Mouse (Mus musculus): ENCODE data around the gene Trim71.

Gene Trim71

GRCm38 (mm10) chr9:114556276-114556855, 7.8 kb downstream of the Trim71 start:
- DNase-seq, result no peak

- no peak for DNase-seq
Observed at GRCm38 (mm10) chr9:114554355-114554979, 9.7 kb downstream of the Trim71 start.

- DNase-seq, result no peak
Observed at GRCm38 (mm10) chr9:114553828-114554227, 10.3 kb downstream of the Trim71 start.

GRCm38 (mm10) chr9:114550033-114550432, 14.1 kb downstream of the Trim71 start:
- DNase-seq, result no peak

- no peak for DNase-seq
Observed at GRCm38 (mm10) chr9:114549117-114549516, 15.1 kb downstream of the Trim71 start.

DNA sequence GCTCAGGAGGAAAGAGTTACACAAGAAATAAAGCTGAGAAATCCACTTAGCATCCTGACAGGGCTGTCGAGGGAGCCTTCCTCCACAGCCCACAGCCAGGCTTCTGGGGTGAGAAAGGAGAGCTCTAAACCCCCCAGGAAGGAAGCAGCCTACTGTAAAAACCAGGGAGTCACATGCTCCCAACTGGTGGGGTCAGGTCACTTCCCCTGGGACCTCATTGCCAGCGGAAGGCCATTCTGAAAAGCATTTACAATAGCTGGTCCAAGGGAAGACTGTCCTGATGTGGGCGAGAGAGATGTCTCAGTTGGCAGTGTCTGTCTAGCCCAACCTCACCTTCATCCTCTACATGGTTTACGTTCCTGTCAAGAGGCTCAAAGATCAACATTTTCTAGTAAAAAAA, 15.7 kb downstream of the Trim71 start:
- DNase-seq, result no peak

- DNase-seq, result no peak
Observed at GRCm38 (mm10) chr9:114547643-114548077, 16.5 kb downstream of the Trim71 start.

DNA sequence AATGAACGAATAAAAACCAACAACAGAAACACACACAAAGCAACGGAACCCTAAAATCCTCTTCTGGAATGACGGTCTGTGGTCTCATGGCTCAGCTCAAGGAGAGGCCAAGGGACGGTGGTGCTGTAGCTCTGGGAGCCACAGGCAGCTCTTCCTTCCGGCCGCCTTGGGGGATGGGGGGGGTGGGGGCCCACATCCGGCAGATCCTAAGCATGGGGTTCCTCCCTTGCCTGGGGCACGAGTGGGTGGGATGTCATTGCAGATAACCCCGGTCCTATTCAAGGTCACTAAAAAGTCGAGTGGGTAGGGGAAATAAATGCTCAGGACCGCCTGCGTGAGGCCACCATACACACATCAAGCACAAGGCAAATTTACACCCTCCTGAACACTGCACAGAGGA, 17.4 kb downstream of the Trim71 start:
- DNase-seq, result no peak

DNA sequence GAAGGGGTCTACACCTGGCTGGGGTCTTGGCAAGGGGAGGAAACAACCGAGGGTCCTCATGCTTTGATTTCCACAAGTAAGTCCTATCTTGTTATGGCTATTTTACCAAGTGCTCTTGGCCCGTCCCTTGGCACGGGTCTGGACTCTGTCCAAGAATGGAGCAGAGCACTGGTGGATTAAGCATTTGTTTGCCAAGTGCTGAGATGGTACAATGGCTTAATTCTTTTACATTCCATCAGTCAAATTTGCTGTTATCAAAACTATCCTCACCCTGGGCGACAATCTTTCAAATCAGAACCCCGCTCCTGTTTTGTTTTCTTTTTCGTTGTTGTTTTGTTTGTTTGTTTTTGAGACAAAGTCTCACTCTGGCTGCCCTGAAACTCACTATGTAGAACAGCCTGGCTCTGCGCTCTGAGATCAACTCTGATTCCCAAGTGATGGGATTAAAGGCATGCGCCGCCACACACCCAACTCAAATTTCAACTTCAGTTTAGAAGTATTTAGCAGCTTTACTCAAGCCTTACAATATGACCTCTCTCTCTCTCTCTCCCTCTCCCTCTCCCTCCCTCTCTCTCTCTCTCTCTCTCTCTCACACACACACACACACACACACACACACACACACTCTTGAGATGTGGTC, 19.3 kb downstream of the Trim71 start:
- no peak for DNase-seq

GRCm38 (mm10) chr9:114543882-114544753, 20.1 kb downstream of the Trim71 start:
- DNase-seq, result no peak

GRCm38 (mm10) chr9:114541279-114541741, 22.9 kb downstream of the Trim71 start:
- no peak for DNase-seq

GRCm38 (mm10) chr9:114538996-114539563, 25.1 kb downstream of the Trim71 start:
- no peak for DNase-seq

- DNase-seq, result no peak
Observed at GRCm38 (mm10) chr9:114536628-114537027, 27.5 kb downstream of the Trim71 start.

GRCm38 (mm10) chr9:114534747-114535517, 29.2 kb downstream of the Trim71 start:
- no peak for DNase-seq

DNA sequence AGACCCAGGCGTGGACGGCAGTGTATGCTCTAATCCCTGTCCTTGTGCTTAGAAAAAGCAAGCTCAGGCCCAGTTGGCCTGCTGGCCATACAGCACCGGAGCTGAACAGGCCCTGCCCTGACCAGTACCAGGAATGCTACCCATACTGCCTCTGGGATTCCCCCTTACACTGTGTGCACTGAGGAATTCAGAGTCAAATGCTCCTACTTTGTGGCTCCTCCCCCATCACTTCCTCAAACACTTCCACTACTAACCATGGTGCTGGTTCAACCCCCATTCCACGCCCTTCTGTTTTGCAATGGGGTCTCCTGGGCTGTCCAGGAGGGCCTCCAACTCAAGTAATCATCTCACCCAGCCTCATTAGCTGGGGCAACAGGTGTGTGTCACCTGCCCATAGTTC, 30.3 kb downstream of the Trim71 start:
- DNase-seq, result no peak

DNA sequence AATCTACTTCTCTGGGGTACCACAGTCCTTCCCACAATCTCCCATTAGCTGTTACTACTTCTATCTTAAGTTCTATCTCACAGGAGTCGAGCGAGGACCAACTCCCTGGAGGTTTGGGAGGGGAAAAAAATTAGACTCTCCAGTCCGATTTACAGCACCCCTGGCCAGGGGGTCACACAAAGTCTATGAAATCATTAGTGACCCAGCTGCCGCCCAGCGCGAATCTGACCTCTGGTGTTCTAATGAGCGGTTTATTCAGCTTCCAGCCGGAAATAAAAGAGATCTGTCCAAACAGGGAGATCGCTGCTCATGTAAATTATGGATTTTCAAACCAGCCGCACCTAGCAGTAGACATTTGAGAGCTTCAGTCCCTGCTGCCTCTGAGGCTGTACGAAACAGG, 32.9 kb downstream of the Trim71 start:
- no peak for DNase-seq

DNA sequence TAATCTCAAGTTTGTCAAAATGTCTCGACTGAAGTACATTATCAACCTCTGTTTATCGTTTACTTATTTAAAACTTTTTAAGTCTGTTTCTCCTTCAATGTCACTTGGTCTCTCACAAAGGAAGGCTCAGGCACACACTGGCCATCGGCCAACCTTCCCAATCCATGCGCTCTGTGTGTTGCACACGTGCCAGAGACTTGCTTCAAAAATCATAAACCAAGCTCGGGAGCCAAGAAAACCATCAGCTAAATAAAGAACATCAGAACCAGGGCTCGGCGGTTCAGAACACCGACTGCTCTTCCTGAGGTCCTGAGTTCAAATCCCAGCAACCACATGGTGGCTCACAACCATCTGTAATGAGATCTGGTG, 35.5 kb downstream of the Trim71 start:
- no peak for DNase-seq

GRCm38 (mm10) chr9:114527992-114528679, 36.0 kb downstream of the Trim71 start:
- no peak for DNase-seq

DNA sequence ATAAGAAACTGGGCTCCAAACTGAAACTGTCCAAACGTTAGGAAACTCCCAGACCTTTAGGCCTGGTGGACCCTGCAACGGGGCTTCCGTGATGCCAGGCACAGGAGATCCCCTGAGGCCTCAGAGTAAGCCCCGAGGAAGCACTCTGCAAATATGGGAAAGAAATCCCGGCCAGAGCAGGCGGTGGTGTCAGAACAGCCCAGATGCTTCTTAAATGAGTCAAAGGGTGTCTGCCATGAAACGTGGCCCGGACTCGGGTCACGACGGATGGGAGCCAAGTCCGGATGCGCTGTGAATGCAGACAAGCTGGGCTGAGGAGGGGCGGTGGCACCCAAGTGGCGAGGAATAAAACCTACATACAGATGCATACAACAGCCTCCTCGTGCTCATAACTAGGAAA, 37.1 kb downstream of the Trim71 start:
- peak in 1 of 2 experiments; percentile 12 for DNase-seq

- DNase-seq, result no peak
Observed at GRCm38 (mm10) chr9:114526581-114526980, 37.6 kb downstream of the Trim71 start.

GRCm38 (mm10) chr9:114525891-114526290, 38.3 kb downstream of the Trim71 start:
- DNase-seq, result no peak

Data from spleen, adult 18-20 months (tissue).